Mouse (Mus musculus) embryonic facial prominence, embryonic 11.5 days (tissue): ENCODE data around the gene Pla1a. TPM values are rescaled to one million over a fixed set of nuclear protein-coding genes. Genes with fewer than 3 reads are reported as not detected.

Source experiments
- ATAC-seq: fragments of 200-750 bp; cut with Nextera tagmentation; replicated peaks from 2 replicates; pipeline ENCODE4 v1.8.0; 2017; ENCODE audit warnings: low read depth; ENCODE audit not compliant: insufficient number of reproducible peaks, low FRiP score, low TSS enrichment
- DNase-seq: peaks from one replicate; pipeline ENCODE4 v3.0.0-alpha.2; 2015; ENCODE audit warnings: low spot score
- H3K27ac ChIP-seq: fragments of 300-500 bp; sonication (generic); replicated peaks from 2 replicates; pipeline ENCODE4 v1.5.1; 2014; ENCODE audit warnings: mild to moderate bottlenecking, low read depth, low read length, control low read depth
- H3K27me3 ChIP-seq: fragments of 300-500 bp; sonication (generic); 2 replicates; pipeline ENCODE4 v1.6.1; 2014; ENCODE audit warnings: mild to moderate bottlenecking, low read length, moderate library complexity, mixed read lengths; ENCODE audit not compliant: control insufficient read depth, insufficient read depth
- H3K36me3 ChIP-seq: fragments of 300-500 bp; sonication (generic); replicated peaks from 2 replicates; pipeline ENCODE4 v1.6.1; 2014; ENCODE audit warnings: low read depth, mild to moderate bottlenecking, low read length, moderate library complexity, mixed read lengths; ENCODE audit not compliant: control insufficient read depth, insufficient read depth
- H3K4me1 ChIP-seq: fragments of 300-500 bp; sonication (generic); 2 replicates; pipeline ENCODE4 v1.6.1; 2014; ENCODE audit warnings: low read length, mixed read lengths; ENCODE audit not compliant: control insufficient read depth, insufficient read depth
- H3K4me2 ChIP-seq: fragments of 300-500 bp; sonication (generic); 2 replicates; pipeline ENCODE4 v1.6.1; 2014; ENCODE audit warnings: low read depth, mild to moderate bottlenecking, control low read depth, low read length, moderate library complexity
- H3K4me3 ChIP-seq: fragments of 300-500 bp; sonication (generic); 2 replicates; pipeline ENCODE4 v1.5.1; 2014; ENCODE audit warnings: low read depth, low read length, control low read depth
- H3K9ac ChIP-seq: fragments of 300-500 bp; sonication (generic); replicated peaks from 2 replicates; pipeline ENCODE4 v1.6.1; 2014; ENCODE audit warnings: mild to moderate bottlenecking, control low read depth, low read length
- H3K9me3 ChIP-seq: fragments of 300-500 bp; sonication (generic); replicated peaks from 2 replicates; pipeline ENCODE4 v1.6.1; 2016; ENCODE audit warnings: mild to moderate bottlenecking, low read length, inconsistent platforms, mixed read lengths; ENCODE audit not compliant: control insufficient read depth
- WGBS: fragments of 180-500 bp; shearing (Covaris S2); extraction: QIAGEN DNeasy Blood & Tissue Kit; methylation state at CpG from one replicate; pipeline ENCODE4 v1.1.7; 2014; 5-methylcytosine and 5-hydroxymethylcytosine counted together
- polyA plus RNA-seq: library from polyadenylated mRNA; unstranded; fragments of >200 nt; fragmentation: Nextera tagmentation; extraction: Ambion mirVana; gene quantifications from 2 replicates; pipeline ENCODE4 v1.2.1, GENCODE M21; 2014

The Pla1a gene
- polyA plus RNA-seq, 1 experiment from 2014 or later, result not detected

DNA sequence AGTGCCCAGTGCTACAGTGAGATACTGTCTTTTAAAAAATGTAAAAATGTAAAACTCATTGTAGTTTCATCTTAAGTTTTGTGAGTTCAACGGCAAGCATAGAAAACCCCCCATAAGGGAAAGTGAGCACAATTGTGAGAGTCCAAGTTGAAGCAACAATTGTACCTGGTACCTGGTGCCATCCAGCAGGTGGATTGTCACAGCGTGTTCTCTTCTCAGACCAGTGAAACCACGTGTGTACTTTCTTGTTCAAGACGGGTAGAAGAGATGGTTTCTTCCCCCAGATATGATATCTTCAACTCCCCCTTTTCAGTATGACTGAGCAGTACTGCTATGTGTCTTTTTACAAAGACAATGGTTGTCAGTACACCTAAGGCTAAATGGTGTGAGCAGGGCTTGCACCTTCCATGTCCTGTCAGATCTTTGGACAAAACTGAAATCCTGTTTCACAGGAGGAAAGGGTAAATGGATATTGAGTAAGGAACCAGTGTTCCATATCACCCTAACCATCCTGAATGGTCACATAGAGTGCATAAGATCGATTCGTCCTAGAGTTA lies 74.6 kb downstream of the Pla1a start:
- DNase-seq (no peak), ATAC-seq (no peak)
- no peak overlapping the region for H3K4me3 ChIP-seq
- H3K4me2 ChIP-seq, result no peak overlapping the region
- H3K27me3 ChIP-seq, result no peaks in the 10 kb centered on the region
- WGBS, result 88% methylated on average over 6 of the region's 6 CpGs
- no peak overlapping the region for H3K9ac ChIP-seq
- H3K27ac ChIP-seq, result no peak overlapping the region
- H3K4me1 ChIP-seq, result no peaks in the 10 kb centered on the region; the same call in 1 of the 2 replicates
- H3K36me3 ChIP-seq, result no peaks in the 10 kb centered on the region
- H3K9me3 ChIP-seq, result no peaks in the 10 kb centered on the region

DNA sequence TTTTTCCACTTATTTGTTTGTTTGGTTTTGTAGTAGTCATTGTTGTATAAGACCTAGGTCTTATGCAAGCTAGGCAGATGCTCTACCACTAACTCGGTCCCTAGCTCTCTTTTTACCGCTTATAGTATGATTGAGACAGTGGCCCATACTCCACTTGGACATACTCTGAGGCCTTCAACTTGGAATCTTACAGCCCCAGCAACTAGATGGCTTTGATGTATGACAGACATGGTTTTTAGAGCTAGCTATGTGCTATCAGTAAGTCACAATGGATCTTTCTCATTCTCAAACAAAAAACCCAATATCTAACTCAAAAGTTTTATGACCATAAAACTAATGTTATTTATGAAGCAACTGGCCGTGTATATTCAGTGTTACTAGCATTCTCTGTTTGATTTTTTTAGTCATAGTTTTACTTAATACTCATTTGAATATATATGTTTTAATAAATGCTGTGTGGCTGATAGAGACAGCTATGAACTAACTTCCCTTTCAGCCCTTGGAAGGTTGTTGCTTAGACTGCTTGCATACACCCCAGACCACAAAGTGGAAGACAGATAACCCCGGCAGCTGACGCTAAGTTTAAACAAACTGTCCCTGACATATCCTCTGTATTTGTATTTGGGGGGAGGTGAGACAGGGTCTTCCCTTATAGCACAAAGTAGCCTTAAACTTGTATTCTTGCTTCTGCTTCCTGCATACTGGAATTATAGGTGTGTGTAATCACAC lies 78.6 kb downstream of the Pla1a start:
- no peak overlapping the region for H3K9ac ChIP-seq
- no peak overlapping the region for H3K4me3 ChIP-seq
- no peak overlapping the region for H3K4me2 ChIP-seq
- ATAC-seq (no peak), DNase-seq (no peak)
- no peaks in the 10 kb centered on the region for H3K27me3 ChIP-seq
- no peak overlapping the region for H3K27ac ChIP-seq
- H3K9me3 ChIP-seq, result no peaks in the 10 kb centered on the region
- WGBS, result 88% methylated on average over 5 of the region's 5 CpGs
- no peaks in the 10 kb centered on the region; the same call in 1 of the 2 replicates for H3K36me3 ChIP-seq
- H3K4me1 ChIP-seq, result no peaks in the 10 kb centered on the region

DNA sequence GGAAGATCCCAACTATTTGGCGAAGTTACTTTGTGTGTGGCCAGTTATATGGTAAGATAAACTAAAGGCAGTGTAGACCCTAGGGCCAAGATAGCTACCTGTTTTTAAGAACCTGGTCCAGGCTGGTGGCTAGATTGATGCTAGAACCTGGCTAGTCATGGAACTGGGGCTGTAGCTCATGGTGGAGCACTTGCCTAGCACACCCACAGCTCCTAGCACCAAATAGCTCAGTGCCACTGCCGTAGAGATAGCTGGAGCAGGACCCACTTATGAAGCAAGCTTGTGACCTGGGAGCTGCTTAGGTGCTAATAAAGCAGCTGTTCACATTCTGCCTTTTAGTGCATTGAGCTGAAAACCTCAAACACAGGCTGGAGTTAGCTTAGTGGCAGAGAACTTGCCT lies 79.3 kb downstream of the Pla1a start:
- ATAC-seq (no peak), DNase-seq (no peak)
- Histone ChIP-seq H3K4me3 (no peak overlapping the region), H3K4me2 (no peak overlapping the region), H3K36me3 (no peaks in the 10 kb centered on the region; the same call in 1 of the 2 replicates), H3K9ac (no peak overlapping the region), H3K27me3 (no peaks in the 10 kb centered on the region), H3K27ac (no peak overlapping the region), H3K9me3 (no peaks in the 10 kb centered on the region), H3K4me1 (no peaks in the 10 kb centered on the region)
- WGBS, result 91% methylated on average over 2 of the region's 2 CpGs

DNA sequence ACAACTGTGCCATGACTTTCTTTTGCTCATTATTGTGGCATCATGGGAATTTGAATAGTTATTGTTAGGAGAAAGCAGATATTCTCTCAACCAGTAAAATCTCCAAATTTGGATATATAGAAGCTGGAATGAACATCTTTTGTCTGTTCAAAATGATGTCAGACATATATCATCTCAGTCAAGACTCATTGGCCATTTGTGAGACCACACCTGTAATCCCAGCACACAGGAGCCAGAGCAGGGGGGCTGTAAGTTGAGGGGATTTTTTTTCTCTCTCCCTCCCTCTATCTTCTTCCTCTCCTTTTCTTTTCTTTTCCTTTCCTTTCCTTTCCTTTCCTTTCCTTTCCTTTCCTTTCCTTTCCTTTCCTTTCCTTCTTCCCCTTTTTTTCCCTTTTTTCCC lies 80.1 kb downstream of the Pla1a start:
- H3K4me2 ChIP-seq, result no peak overlapping the region
- ATAC-seq (no peak), DNase-seq (no peak)
- H3K36me3 ChIP-seq, result no peaks in the 10 kb centered on the region; the same call in 1 of the 2 replicates
- no peaks in the 10 kb centered on the region for H3K9me3 ChIP-seq
- H3K27me3 ChIP-seq, result no peaks in the 10 kb centered on the region
- H3K4me3 ChIP-seq, result no peak overlapping the region
- H3K27ac ChIP-seq, result no peak overlapping the region
- no peak overlapping the region for H3K9ac ChIP-seq
- 0 out of 2 replicates have a peak, but pooled peaks cover 2% of the 10 kb centered on the region for H3K4me1 ChIP-seq

DNA sequence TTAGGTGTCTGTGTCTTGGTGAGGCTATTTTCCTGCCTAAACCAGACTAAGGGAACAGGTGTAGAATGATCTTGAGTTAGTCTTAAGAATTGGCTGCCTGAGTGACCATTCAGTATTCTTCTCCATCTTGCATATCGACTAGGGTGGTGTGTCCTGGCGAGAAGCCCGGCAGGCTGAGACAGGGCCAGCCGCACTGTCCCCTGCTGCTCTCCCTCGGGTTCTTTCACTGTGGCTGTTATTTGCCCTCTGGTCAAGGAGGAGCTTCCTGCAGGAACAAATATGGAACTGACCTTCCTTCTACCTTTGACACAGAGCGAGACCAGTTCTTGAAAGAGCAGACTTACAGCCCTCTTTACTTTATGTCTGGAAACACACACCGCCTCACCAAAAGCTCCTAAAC lies 80.9 kb downstream of the Pla1a start:
- H3K36me3 ChIP-seq, result no peaks in the 10 kb centered on the region; the same call in 1 of the 2 replicates
- DNase-seq (no peak), ATAC-seq (no peak)
- H3K4me3 ChIP-seq, result no peak overlapping the region
- H3K4me1 ChIP-seq, result 0 out of 2 replicates have a peak, but pooled peaks cover 2% of the 10 kb centered on the region
- H3K9ac ChIP-seq, result no peak overlapping the region
- WGBS, result 84% methylated on average over 7 of the region's 7 CpGs
- H3K27me3 ChIP-seq, result no peaks in the 10 kb centered on the region
- H3K27ac ChIP-seq, result no peak overlapping the region
- H3K4me2 ChIP-seq, result no peak overlapping the region
- H3K9me3 ChIP-seq, result no peaks in the 10 kb centered on the region

DNA sequence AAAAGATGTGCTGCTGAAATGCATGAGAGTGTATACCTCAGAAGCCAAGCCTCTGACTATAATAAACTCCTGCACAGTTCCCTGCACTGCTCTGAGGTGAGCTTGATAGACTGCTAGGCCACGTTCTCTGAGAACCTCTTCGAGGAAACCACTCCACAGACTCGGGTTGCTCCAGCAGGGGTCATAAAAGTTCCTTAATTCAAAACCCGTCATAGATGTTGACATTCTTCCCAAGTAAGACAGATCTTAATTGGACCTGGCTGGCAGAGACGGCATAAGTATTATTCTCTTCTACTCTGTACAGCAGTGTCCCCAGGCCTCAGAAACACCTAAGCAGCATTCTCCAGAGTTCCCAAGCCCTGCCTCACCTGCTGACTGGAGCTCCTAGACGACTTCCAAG lies 82.0 kb downstream of the Pla1a start:
- Histone ChIP-seq H3K4me3 (no peak overlapping the region), H3K36me3 (no peaks in the 10 kb centered on the region; the same call in 1 of the 2 replicates), H3K9me3 (no peaks in the 10 kb centered on the region), H3K27ac (no peak overlapping the region), H3K4me2 (no peak overlapping the region), H3K9ac (no peak overlapping the region), H3K4me1 (0 out of 2 replicates have a peak, but pooled peaks cover 2% of the 10 kb centered on the region), H3K27me3 (no peaks in the 10 kb centered on the region)
- WGBS, result 76% methylated on average over 6 of the region's 6 CpGs
- no peak for ATAC-seq
- DNase-seq, result no peak

DNA sequence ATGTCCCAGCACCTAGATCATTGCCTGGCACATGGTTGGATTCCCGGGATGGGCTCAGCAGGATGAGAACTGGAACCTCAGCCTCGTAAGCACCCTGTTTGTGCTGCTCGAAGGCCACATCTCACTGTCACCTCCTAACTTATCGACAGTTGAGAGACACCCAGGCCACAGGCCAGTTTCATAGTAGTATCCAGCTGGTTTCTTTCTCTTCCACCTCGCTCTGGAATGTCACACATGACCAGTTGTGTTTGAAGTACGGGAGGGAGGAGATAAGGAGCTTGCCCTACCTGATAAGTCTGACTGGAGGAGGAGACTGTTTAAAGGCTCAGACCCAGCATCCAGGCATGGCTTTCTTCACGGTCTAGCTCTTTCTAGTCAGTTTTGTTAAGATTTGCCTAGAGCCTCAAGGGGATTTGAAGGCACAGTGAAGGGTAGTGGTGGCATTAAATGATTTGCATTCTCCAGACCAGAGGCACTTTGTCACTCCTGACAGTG lies 82.5 kb downstream of the Pla1a start:
- no peak overlapping the region for H3K27ac ChIP-seq
- no peak for ATAC-seq
- no peak overlapping the region for H3K4me2 ChIP-seq
- no peak overlapping the region for H3K4me3 ChIP-seq
- H3K4me1 ChIP-seq, result 0 out of 2 replicates have a peak, but pooled peaks cover 2% of the 10 kb centered on the region
- no peaks in the 10 kb centered on the region; the same call in 1 of the 2 replicates for H3K36me3 ChIP-seq
- no peak overlapping the region for H3K9ac ChIP-seq
- no peaks in the 10 kb centered on the region for H3K27me3 ChIP-seq
- DNase-seq, result no peak
- H3K9me3 ChIP-seq, result no peaks in the 10 kb centered on the region
- WGBS, result 89% methylated on average over 7 of the region's 7 CpGs

DNA sequence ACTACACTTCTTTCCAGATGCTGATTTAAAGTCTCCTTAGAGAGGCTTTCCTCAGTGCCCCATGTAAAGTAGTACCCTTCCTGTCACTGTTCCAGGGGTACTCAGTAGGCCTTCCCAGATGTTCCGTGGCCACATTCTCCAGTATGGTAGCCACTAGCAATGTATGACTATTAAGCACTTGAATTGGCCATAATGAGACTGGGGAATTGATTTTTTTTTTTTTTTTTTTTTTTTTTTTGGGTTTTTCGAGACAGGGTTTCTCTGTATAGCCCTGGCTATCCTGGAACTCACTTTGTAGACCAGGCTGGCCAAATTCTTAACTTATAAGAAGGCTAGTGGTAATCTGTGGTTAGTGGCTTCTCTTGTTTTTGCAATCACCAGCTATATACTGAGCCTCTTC lies 83.1 kb downstream of the Pla1a start:
- Histone ChIP-seq H3K27me3 (no peaks in the 10 kb centered on the region), H3K9me3 (no peaks in the 10 kb centered on the region), H3K36me3 (no peaks in the 10 kb centered on the region; the same call in 1 of the 2 replicates), H3K9ac (no peak overlapping the region), H3K27ac (no peak overlapping the region), H3K4me3 (no peak overlapping the region), H3K4me2 (no peak overlapping the region), H3K4me1 (0 out of 2 replicates have a peak, but pooled peaks cover 2% of the 10 kb centered on the region)
- WGBS, result 72% methylated on average over 2 of the region's 2 CpGs
- ATAC-seq (no peak), DNase-seq (no peak)
